Mouse (Mus musculus) urinary bladder, adult 18-20 months (tissue): ENCODE results near the gene Gm14226.
A peak's percentile ranks its signal among the peaks of the same experiment; 100 is the strongest.
"Not testable (repeated sequence)": the region's sequence is repeated elsewhere in the genome, so short reads cannot be mapped to it uniquely, and the experiment has no call there.

Experiments
- DNase-seq, 2 experiments: peaks; one replicate each; pipeline ENCODE4 v3.0.0; 2022; ENCODE audit warnings: low spot score in 2 of 2, mixed read lengths in 2 of 2

Gene Gm14226

GRCm38 (mm10) chr2:155047452-155048178 lies 29.5 kb downstream of the Gm14226 start:
- no peak for DNase-seq

GRCm38 (mm10) chr2:155050108-155050503 lies 32.0 kb downstream of the Gm14226 start:
- DNase-seq = no peak

- DNase-seq = peak; percentile 93 to 95
These were observed 32.6 kb downstream of the Gm14226 start for GRCm38 (mm10) chr2:155050504-155051236.

- DNase-seq = no peak
These were observed 33.7 kb downstream of the Gm14226 start for GRCm38 (mm10) chr2:155051622-155052351.

GRCm38 (mm10) chr2:155052681-155053080 lies 34.6 kb downstream of the Gm14226 start:
- DNase-seq = no peak

GRCm38 (mm10) chr2:155053512-155053911 lies 35.4 kb downstream of the Gm14226 start:
- not testable (repeated sequence) for DNase-seq

- no peak for DNase-seq
These were observed 36.6 kb downstream of the Gm14226 start for GRCm38 (mm10) chr2:155054672-155055071.

- no peak for DNase-seq
These were observed 38.1 kb downstream of the Gm14226 start for GRCm38 (mm10) chr2:155056076-155056578.

GRCm38 (mm10) chr2:155057361-155057760 lies 39.3 kb downstream of the Gm14226 start:
- no peak for DNase-seq

GRCm38 (mm10) chr2:155071027-155071426 lies 53.0 kb downstream of the Gm14226 start:
- no peak for DNase-seq

GRCm38 (mm10) chr2:155072353-155073145 lies 54.5 kb downstream of the Gm14226 start:
- no peak for DNase-seq

GRCm38 (mm10) chr2:155073347-155073746 lies 55.3 kb downstream of the Gm14226 start:
- DNase-seq = no peak

GRCm38 (mm10) chr2:155073978-155074765 lies 56.1 kb downstream of the Gm14226 start, which contains the start of gene Ahcy:
Gene Ahcy, minus strand, starts transcription at chr2:155074497.
- DNase-seq = peak; percentile 83 to 93

- DNase-seq = peak in 1 of 2 experiments; percentile 28
These were observed 56.8 kb downstream of the Gm14226 start for GRCm38 (mm10) chr2:155074766-155075330.

GRCm38 (mm10) chr2:155075649-155076048 lies 57.6 kb downstream of the Gm14226 start:
- DNase-seq = no peak
